Mouse (Mus musculus) hindbrain, embryonic 11.5 days (tissue): Measurements from ENCODE around the gene Magea1. TPM values are rescaled to one million over a fixed set of nuclear protein-coding genes. Genes with fewer than 3 reads are reported as not detected.
A peak's percentile ranks its signal among the peaks of the same experiment; 100 is the strongest.
"Not testable (repeated sequence)": the region's sequence is repeated elsewhere in the genome, so short reads cannot be mapped to it uniquely, and the experiment has no call there.

ENCODE experiments used
- ATAC-seq: fragments of 200-750 bp; cut with Nextera tagmentation; 2 replicates; pipeline ENCODE4 v1.8.0; 2017; ENCODE audit warnings: mild to moderate bottlenecking, moderate TSS enrichment, moderate library complexity; ENCODE audit not compliant: low FRiP score
- DNase-seq: peaks from one replicate; pipeline ENCODE4 v3.0.0-alpha.2; 2015; ENCODE audit warnings: low spot score
- H3K27ac ChIP-seq: fragments of 300-500 bp; sonication (generic); 2 replicates; pipeline ENCODE4 v1.5.1; 2014; ENCODE audit warnings: mild to moderate bottlenecking, low read depth, low read length
- H3K27me3 ChIP-seq: fragments of 300-500 bp; sonication (generic); 2 replicates; pipeline ENCODE4 v1.6.1; 2014; ENCODE audit warnings: mild to moderate bottlenecking, low read length, moderate library complexity, mixed read lengths; ENCODE audit not compliant: control insufficient read depth, insufficient read depth
- H3K36me3 ChIP-seq: fragments of 300-500 bp; sonication (generic); 2 replicates; pipeline ENCODE4 v1.6.1; 2014; ENCODE audit warnings: mild to moderate bottlenecking, low read length, moderate library complexity, mixed read lengths; ENCODE audit not compliant: control insufficient read depth, insufficient read depth
- H3K4me1 ChIP-seq: fragments of 300-500 bp; sonication (generic); replicated peaks from 2 replicates; pipeline ENCODE4 v1.6.1; 2014; ENCODE audit warnings: low read length, mixed read lengths; ENCODE audit not compliant: control insufficient read depth, insufficient read depth
- H3K4me2 ChIP-seq: fragments of 300-500 bp; sonication (generic); replicated peaks from 2 replicates; pipeline ENCODE4 v1.6.1; 2014; ENCODE audit warnings: mild to moderate bottlenecking, low read depth, low read length
- H3K4me3 ChIP-seq: fragments of 300-500 bp; sonication (generic); 2 replicates; pipeline ENCODE4 v1.5.1; 2014; ENCODE audit warnings: low read depth, low read length
- H3K9ac ChIP-seq: fragments of 300-500 bp; sonication (generic); 2 replicates; pipeline ENCODE4 v1.6.1; 2014; ENCODE audit warnings: low read depth, low read length
- H3K9me3 ChIP-seq: fragments of 300-500 bp; sonication (generic); 2 replicates; pipeline ENCODE4 v1.6.1; 2016; ENCODE audit warnings: low read length; ENCODE audit not compliant: control insufficient read depth
- WGBS: fragments of 180-500 bp; shearing (Covaris S2); extraction: QIAGEN DNeasy Blood & Tissue Kit; methylation state at CpG from one replicate; pipeline ENCODE4 v1.1.7; 2014; 5-methylcytosine and 5-hydroxymethylcytosine counted together
- polyA plus RNA-seq: library from polyadenylated mRNA; unstranded; fragments of >200 nt; fragmentation: Nextera tagmentation; extraction: Ambion mirVana; gene quantifications from 2 replicates; pipeline ENCODE4 v1.2.1, GENCODE M21; 2014

Gene Magea1
- not detected in 2 replicates for polyA plus RNA-seq

DNA sequence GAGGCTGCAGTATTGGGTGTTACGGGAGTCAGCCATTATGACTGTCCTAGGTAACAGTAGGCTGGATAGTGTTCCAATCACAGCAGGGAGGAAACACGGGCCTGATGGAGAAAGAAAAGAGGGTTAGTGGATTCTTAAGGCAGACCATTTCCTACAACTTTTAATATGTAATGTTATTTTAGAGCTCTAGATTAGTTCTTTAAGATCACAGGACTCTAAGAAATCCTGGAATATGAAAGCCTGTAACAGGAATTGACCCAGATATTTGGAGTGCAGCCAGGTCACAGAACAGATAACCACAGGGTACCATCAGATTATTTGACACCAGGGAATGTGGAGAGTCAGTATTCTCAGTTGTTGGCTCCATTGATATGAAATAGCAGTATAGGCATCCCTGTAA lies at the start of gene Magea1:
Magea1 (minus strand) TSS at position 101 of the 400 bp plus-strand sequence.
- H3K27ac ChIP-seq, H3K36me3 ChIP-seq, H3K4me1 ChIP-seq, H3K9me3 ChIP-seq, H3K27me3 ChIP-seq, ATAC-seq, H3K4me3 ChIP-seq, H3K9ac ChIP-seq, H3K4me2 ChIP-seq, DNase-seq: not testable (repeated sequence)
- WGBS = 100% methylated on average over 1 of the region's 2 CpGs

DNA sequence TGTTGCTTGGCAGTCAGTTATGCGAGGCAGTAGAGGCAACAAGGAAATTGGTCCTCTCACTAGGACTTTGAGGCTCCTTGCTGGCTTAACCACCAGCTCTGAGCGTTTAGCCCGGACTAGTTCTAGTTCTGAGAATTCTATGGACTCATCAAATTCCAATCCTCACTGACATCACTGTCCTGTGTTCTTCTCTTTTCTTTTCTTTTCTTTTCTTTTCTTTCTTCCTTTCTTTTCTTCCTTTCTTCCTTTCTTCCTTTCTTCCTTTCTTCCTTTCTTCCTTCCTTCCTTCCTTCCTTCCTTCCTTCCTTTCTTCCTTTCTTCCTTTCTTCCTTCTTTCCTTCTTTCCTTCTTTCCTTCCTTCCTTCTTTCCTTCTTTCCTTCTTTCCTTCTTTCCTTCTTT lies 38.7 kb upstream of the Magea1 start, which contains the start of gene Cldn34b2:
Cldn34b2 (minus strand) TSS at position 101 of the 400 bp plus-strand sequence.
- H3K36me3 ChIP-seq, H3K4me3 ChIP-seq, ATAC-seq, H3K4me2 ChIP-seq, H3K9me3 ChIP-seq, H3K4me1 ChIP-seq, H3K9ac ChIP-seq, DNase-seq, H3K27ac ChIP-seq, H3K27me3 ChIP-seq: not testable (repeated sequence)
- 80% methylated on average over 3 of the region's 3 CpGs for WGBS

DNA sequence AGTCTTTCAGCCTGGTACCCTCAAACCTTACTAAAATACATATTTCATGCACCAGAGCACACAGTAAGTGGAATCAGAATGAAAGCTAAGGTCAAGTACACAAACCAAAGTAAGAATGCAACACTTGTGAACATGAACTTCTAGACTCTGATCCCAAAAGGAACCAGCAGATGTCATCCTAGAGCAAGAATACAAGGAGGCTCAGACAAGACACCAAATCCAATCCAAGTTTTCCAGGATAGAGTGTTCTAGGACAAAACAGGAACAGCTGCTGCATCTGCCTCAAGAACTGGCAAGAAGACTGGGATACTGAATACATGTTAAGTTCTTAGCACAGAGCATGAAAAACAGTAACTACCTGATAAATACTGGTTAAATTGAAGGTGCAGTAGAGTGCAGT lies 8.4 kb upstream of the Magea1 start:
- H3K27me3 ChIP-seq = no peaks in the 10 kb centered on the region
- DNase-seq (peak; percentile 4), ATAC-seq (no peak)
- H3K36me3 ChIP-seq = no peaks in the 10 kb centered on the region
- no peak overlapping the region for H3K4me2 ChIP-seq
- H3K4me3 ChIP-seq = no peak overlapping the region
- H3K9me3 ChIP-seq = no peaks in the 10 kb centered on the region
- H3K4me1 ChIP-seq = no peaks in the 10 kb centered on the region
- no peak overlapping the region for H3K9ac ChIP-seq
- H3K27ac ChIP-seq = no peak overlapping the region

DNA sequence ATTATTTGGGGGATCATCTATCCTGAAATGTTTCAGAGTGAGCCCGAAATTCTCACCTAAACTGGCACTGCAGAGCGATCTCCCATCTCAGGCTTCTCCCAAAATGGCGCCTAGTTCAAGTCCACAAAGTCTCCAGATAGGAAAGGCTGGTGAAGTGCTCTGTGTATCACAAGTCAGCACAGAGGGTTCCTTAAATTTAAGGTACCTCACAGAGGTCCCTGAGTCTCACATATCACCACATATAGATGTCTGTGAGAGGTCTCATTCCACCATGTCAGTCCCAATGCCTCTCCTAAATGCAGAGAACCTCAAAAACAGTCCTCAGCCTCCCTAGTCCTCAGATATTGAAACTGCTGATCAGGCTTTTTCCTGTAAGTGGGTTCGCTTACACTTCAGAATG lies 4.0 kb upstream of the Magea1 start, which contains the start of gene Magea2:
Magea2 (minus strand) TSS at position 101 of the 400 bp plus-strand sequence.
- H3K36me3 ChIP-seq, ATAC-seq, DNase-seq, H3K27ac ChIP-seq, H3K27me3 ChIP-seq, H3K4me3 ChIP-seq, H3K4me1 ChIP-seq, H3K4me2 ChIP-seq, H3K9me3 ChIP-seq, H3K9ac ChIP-seq: not testable (repeated sequence)
- 82% methylated on average over 2 of the region's 4 CpGs for WGBS

DNA sequence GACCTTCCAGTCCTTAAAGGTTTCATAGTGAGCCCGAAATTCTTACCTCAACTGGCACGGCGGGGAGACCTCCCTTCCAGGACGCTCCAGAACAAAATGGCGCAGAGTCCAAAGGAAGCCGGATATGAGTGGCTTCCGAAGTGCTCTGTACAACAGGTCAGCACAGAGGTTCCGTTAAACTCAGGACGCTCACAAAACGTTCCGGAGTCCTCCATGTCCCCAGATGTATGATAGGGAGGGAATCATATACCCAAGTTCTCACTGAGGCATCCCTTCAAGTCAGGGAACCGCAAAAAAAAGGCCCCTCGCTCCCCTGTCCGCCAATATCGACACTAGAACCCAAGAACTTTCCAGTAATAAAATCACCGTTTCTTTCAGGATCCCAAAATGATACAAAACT lies 26.5 kb downstream of the Magea1 start, which contains the start of gene Magea5:
Magea5 (minus strand) TSS at position 101 of the 400 bp plus-strand sequence.
- H3K36me3 ChIP-seq, DNase-seq, H3K9me3 ChIP-seq, H3K4me1 ChIP-seq, ATAC-seq, H3K4me3 ChIP-seq, H3K4me2 ChIP-seq, H3K9ac ChIP-seq, H3K27ac ChIP-seq, H3K27me3 ChIP-seq: not testable (repeated sequence)
- 86% methylated on average over 12 of the region's 16 CpGs for WGBS

Other genes with a start within 250 kb of the Magea1 start
- not detected in 2 replicates for gene Cldn34b1, start 199.5 kb downstream of the Magea1 start, polyA plus RNA-seq
- not detected in 2 replicates for gene Magea6, start 153.8 kb downstream of the Magea1 start, polyA plus RNA-seq
- not detected in 2 replicates for gene Magea3, start 140.3 kb downstream of the Magea1 start, polyA plus RNA-seq
- not detected in 2 replicates for gene Magea8, start 93.9 kb downstream of the Magea1 start, polyA plus RNA-seq
- not detected in 2 replicates for gene Magea5, start 26.6 kb downstream of the Magea1 start, polyA plus RNA-seq
- not detected in 2 replicates for gene Magea2, start 3.9 kb upstream of the Magea1 start, polyA plus RNA-seq
- gene Cldn34b2, start 38.6 kb upstream of the Magea1 start, polyA plus RNA-seq = not detected in 2 replicates
- 84.2 and 87.3 TPM in 2 replicates for gene Sat1, start 126.7 kb upstream of the Magea1 start, polyA plus RNA-seq
- gene Acot9, start 172.7 kb upstream of the Magea1 start, polyA plus RNA-seq = 28.1 and 29.7 TPM in 2 replicates